Mouse (Mus musculus) lung, postnatal 0 days (tissue): ENCODE results near the gene Fosl2.

Source experiments
- CTCF ChIP-seq: IDR thresholded peaks from 2 replicates; pipeline ENCODE4 v1.5.1; 2016; ENCODE audit warnings: antibody characterized with exemption, mild to moderate bottlenecking
- EP300 ChIP-seq: IDR thresholded peaks from 2 replicates; pipeline ENCODE4 v1.6.1; 2016; ENCODE audit warnings: antibody characterized with exemption, mild to moderate bottlenecking, control low read depth

DNA sequence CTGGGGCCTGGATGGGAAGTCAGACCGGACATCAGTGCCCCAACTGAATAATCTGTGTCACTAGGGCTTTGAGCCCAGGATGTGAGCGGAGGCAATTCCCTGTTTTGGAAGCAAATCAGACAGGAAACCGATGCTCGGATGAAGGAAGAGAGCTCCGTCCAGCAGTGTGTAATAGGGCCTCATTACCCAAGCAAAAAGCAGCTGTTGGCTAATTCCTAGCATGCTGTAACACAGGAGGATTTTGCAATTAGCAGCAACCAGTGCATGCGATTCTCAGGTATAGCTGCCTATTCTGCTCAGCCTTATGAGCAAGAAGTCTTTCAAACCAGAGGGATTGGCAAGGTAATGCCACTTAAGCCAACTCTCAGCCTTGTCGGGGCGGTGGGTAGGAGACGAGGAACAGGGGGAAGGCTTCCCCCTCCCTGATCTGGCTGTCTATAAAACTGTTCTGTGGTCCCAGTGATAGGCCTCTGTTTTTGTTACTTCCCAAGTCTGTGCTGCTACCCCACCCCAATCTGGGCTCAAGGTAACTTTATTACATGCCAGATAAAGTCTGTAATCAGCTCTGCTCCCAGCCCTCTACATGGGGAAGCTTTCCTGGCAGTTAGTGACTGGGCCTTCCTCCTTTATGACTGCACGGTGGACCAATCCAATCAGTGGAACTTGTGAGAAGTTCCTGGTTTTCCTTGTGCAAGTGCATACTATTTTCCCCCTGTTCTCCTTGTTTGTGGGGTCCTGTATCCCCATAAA is 3.0 kb downstream of the Fosl2 start:
- TF ChIP-seq EP300 (peak; percentile 61; the same call in 1 of the 2 replicates), CTCF (no peak)
